Mouse (Mus musculus) heart, embryonic 10.5 days (tissue): Measurements from ENCODE around the gene Olfr1019. TPM values are rescaled to one million over a fixed set of nuclear protein-coding genes. Genes with fewer than 3 reads are reported as not detected.

Source experiments
- DNase-seq: peaks from one replicate; pipeline ENCODE4 v3.0.0-alpha.2; 2017; ENCODE audit warnings: low spot score
- H3K27ac ChIP-seq: fragments of 300-500 bp; sonication (generic); 2 replicates; pipeline ENCODE4 v1.5.1; 2016; ENCODE audit warnings: mild to moderate bottlenecking
- H3K27me3 ChIP-seq: fragments of 300-500 bp; sonication (generic); 2 replicates; pipeline ENCODE4 v1.6.1; 2016; ENCODE audit warnings: mild to moderate bottlenecking; ENCODE audit not compliant: poor library complexity, insufficient read depth, severe bottlenecking
- H3K36me3 ChIP-seq: fragments of 300-500 bp; sonication (generic); 2 replicates; pipeline ENCODE4 v1.6.1; 2016; ENCODE audit warnings: mild to moderate bottlenecking, moderate library complexity
- H3K4me1 ChIP-seq: fragments of 300-500 bp; sonication (generic); 2 replicates; pipeline ENCODE4 v1.6.1; 2016; ENCODE audit warnings: mild to moderate bottlenecking
- H3K4me3 ChIP-seq: fragments of 300-500 bp; sonication (generic); 2 replicates; pipeline ENCODE4 v1.5.1; 2016; ENCODE audit warnings: mild to moderate bottlenecking, moderate library complexity
- H3K9me3 ChIP-seq: fragments of 300-500 bp; sonication (generic); 2 replicates; pipeline ENCODE4 v1.6.1; 2016; ENCODE audit warnings: mild to moderate bottlenecking, moderate library complexity
- WGBS: fragments of 180-500 bp; shearing (Covaris S2); methylation state at CpG from one replicate; pipeline ENCODE4 v1.1.7; 2016; 5-methylcytosine and 5-hydroxymethylcytosine counted together
- polyA plus RNA-seq: library from polyadenylated mRNA; unstranded; fragments of >200 nt; fragmentation: Nextera tagmentation; extraction: Ambion mirVana; gene quantifications from 2 replicates; pipeline ENCODE4 v1.2.1, GENCODE M21; 2016

Olfr1019 gene
- polyA plus RNA-seq = not detected in 2 replicates

- H3K36me3 ChIP-seq = no peaks in the 10 kb centered on the region
- no peaks in the 10 kb centered on the region for H3K9me3 ChIP-seq
- no peak within 1 kb of the TSS for H3K4me3 ChIP-seq
- H3K4me1 ChIP-seq = no peaks in the 10 kb centered on the region
- no peak within 1 kb of the TSS for H3K27ac ChIP-seq
- no peaks in the 10 kb centered on the region for H3K27me3 ChIP-seq
- no peak for DNase-seq
Observed at GRCm38 (mm10) chr2:85845383-85845782, at the start of gene Olfr1019. Olfr1019 (minus strand) TSS chr2:85845483.

- no peak for DNase-seq
- 74% methylated on average over 2 of the region's 2 CpGs for WGBS
- H3K4me1 ChIP-seq = no peaks in the 10 kb centered on the region
- no peak within 1 kb of the TSS for H3K4me3 ChIP-seq
- no peaks in the 10 kb centered on the region for H3K36me3 ChIP-seq
- no peaks in the 10 kb centered on the region for H3K9me3 ChIP-seq
- no peak within 1 kb of the TSS for H3K27ac ChIP-seq
- no peaks in the 10 kb centered on the region for H3K27me3 ChIP-seq
Observed at GRCm38 (mm10) chr2:85885340-85885739, 40.1 kb upstream of the Olfr1019 start, which contains the start of gene Olfr1023. Olfr1023 (plus strand) TSS chr2:85885640.

GRCm38 (mm10) chr2:85868294-85868693, 23.0 kb upstream of the Olfr1019 start, which contains the start of gene Olfr1022:
Olfr1022 (plus strand) TSS chr2:85868594.
- no peak within 1 kb of the TSS for H3K4me3 ChIP-seq
- no peaks in the 10 kb centered on the region for H3K27me3 ChIP-seq
- H3K36me3 ChIP-seq = no peaks in the 10 kb centered on the region
- H3K27ac ChIP-seq = no peak within 1 kb of the TSS
- H3K9me3 ChIP-seq = no peaks in the 10 kb centered on the region
- H3K4me1 ChIP-seq = no peaks in the 10 kb centered on the region
- DNase-seq = no peak
- WGBS = 46% methylated on average over 2 of the region's 2 CpGs

GRCm38 (mm10) chr2:85846730-85847129, 1.4 kb upstream of the Olfr1019 start, which contains the start of gene Olfr1020:
Olfr1020 (plus strand) TSS chr2:85847030.
- Histone ChIP-seq H3K4me3 (no peak within 1 kb of the TSS), H3K27ac (no peak within 1 kb of the TSS), H3K9me3 (no peaks in the 10 kb centered on the region), H3K36me3 (no peaks in the 10 kb centered on the region), H3K4me1 (no peaks in the 10 kb centered on the region), H3K27me3 (no peaks in the 10 kb centered on the region)
- WGBS = 74% methylated on average over 1 of the region's 1 CpGs
- no peak for DNase-seq

- H3K27me3 ChIP-seq = no peaks in the 10 kb centered on the region
- no peaks in the 10 kb centered on the region for H3K9me3 ChIP-seq
- H3K27ac ChIP-seq = no peak within 1 kb of the TSS
- H3K4me3 ChIP-seq = no peak within 1 kb of the TSS
- DNase-seq = no peak
- no peaks in the 10 kb centered on the region for H3K36me3 ChIP-seq
- H3K4me1 ChIP-seq = no peaks in the 10 kb centered on the region
Observed at GRCm38 (mm10) chr2:85818179-85818578, 27.1 kb downstream of the Olfr1019 start, which contains the start of gene Olfr1018. Olfr1018 (plus strand) TSS chr2:85818479.

- H3K27me3 ChIP-seq = no peaks in the 10 kb centered on the region
- no peaks in the 10 kb centered on the region for H3K9me3 ChIP-seq
- H3K36me3 ChIP-seq = no peaks in the 10 kb centered on the region
- no peaks in the 10 kb centered on the region for H3K4me1 ChIP-seq
- no peak overlapping the region for H3K27ac ChIP-seq
- WGBS = 68% methylated on average over 4 of the region's 4 CpGs
- H3K4me3 ChIP-seq = no peak overlapping the region
- no peak for DNase-seq
Observed at GRCm38 (mm10) chr2:85804501-85804900, 40.8 kb downstream of the Olfr1019 start.

- Histone ChIP-seq H3K27me3 (no peaks in the 10 kb centered on the region), H3K36me3 (no peaks in the 10 kb centered on the region), H3K9me3 (no peaks in the 10 kb centered on the region), H3K4me1 (no peaks in the 10 kb centered on the region), H3K4me3 (no peak within 1 kb of the TSS), H3K27ac (no peak within 1 kb of the TSS)
- 84% methylated on average over 2 of the region's 2 CpGs for WGBS
- DNase-seq = no peak
Observed at GRCm38 (mm10) chr2:85802444-85802843, 42.8 kb downstream of the Olfr1019 start, which contains the start of gene Olfr1016. Olfr1016 (minus strand) TSS chr2:85802544.

GRCm38 (mm10) chr2:85792331-85792730, 53.0 kb downstream of the Olfr1019 start:
- Histone ChIP-seq H3K27ac (no peak overlapping the region), H3K4me3 (no peak overlapping the region), H3K36me3 (no peaks in the 10 kb centered on the region), H3K9me3 (no peaks in the 10 kb centered on the region), H3K27me3 (no peaks in the 10 kb centered on the region), H3K4me1 (no peaks in the 10 kb centered on the region)
- 49% methylated on average over 2 of the region's 2 CpGs for WGBS
- no peak for DNase-seq

Other genes with a start within 250 kb of the Olfr1019 start
- gene Olfr1000, start 233.6 kb downstream of the Olfr1019 start, polyA plus RNA-seq = not detected in 2 replicates
- not detected in 2 replicates for gene Olfr1002, start 194.8 kb downstream of the Olfr1019 start, polyA plus RNA-seq
- not detected in 2 replicates for gene Olfr154, start 181.0 kb downstream of the Olfr1019 start, polyA plus RNA-seq
- gene Olfr1006, start 166.7 kb downstream of the Olfr1019 start, polyA plus RNA-seq = not detected in 2 replicates
- gene Olfr1008, start 156.1 kb downstream of the Olfr1019 start, polyA plus RNA-seq = not detected in 2 replicates
- not detected in 2 replicates for gene Olfr1009, start 130.1 kb downstream of the Olfr1019 start, polyA plus RNA-seq
- not detected in 2 replicates for gene Olfr1012, start 82.7 kb downstream of the Olfr1019 start, polyA plus RNA-seq
- gene Olfr1013, start 78.4 kb downstream of the Olfr1019 start, polyA plus RNA-seq = not detected in 2 replicates
- not detected in 2 replicates for gene Olfr1014, start 72.8 kb downstream of the Olfr1019 start, polyA plus RNA-seq
- not detected in 2 replicates for gene Olfr1015, start 63.5 kb downstream of the Olfr1019 start, polyA plus RNA-seq
- not detected in 2 replicates for gene Olfr1016, start 42.9 kb downstream of the Olfr1019 start, polyA plus RNA-seq
- gene Olfr1018, start 27.0 kb downstream of the Olfr1019 start, polyA plus RNA-seq = not detected in 2 replicates
- gene Olfr1020, start 1.5 kb upstream of the Olfr1019 start, polyA plus RNA-seq = not detected in 2 replicates
- not detected in 2 replicates for gene Olfr1022, start 23.1 kb upstream of the Olfr1019 start, polyA plus RNA-seq
- not detected in 2 replicates for gene Olfr1023, start 40.2 kb upstream of the Olfr1019 start, polyA plus RNA-seq
- not detected in 2 replicates for gene Olfr1024, start 59.6 kb upstream of the Olfr1019 start, polyA plus RNA-seq
- gene Olfr1025-ps1, start 69.7 kb upstream of the Olfr1019 start, polyA plus RNA-seq = not detected in 2 replicates
- gene Olfr1026, start 76.1 kb upstream of the Olfr1019 start, polyA plus RNA-seq = not detected in 2 replicates
- gene Olfr1028, start 105.0 kb upstream of the Olfr1019 start, polyA plus RNA-seq = not detected in 2 replicates
- gene Olfr1029, start 128.4 kb upstream of the Olfr1019 start, polyA plus RNA-seq = not detected in 2 replicates
- not detected in 2 replicates for gene Olfr1030, start 133.8 kb upstream of the Olfr1019 start, polyA plus RNA-seq
- not detected in 2 replicates for gene Olfr1031, start 144.8 kb upstream of the Olfr1019 start, polyA plus RNA-seq
- gene Olfr1032, start 160.1 kb upstream of the Olfr1019 start, polyA plus RNA-seq = not detected in 2 replicates
- gene Olfr1033, start 175.2 kb upstream of the Olfr1019 start, polyA plus RNA-seq = 0.21 TPM in 1 of 2 replicates, not detected in the other
- gene Olfr1034, start 200.4 kb upstream of the Olfr1019 start, polyA plus RNA-seq = not detected in 2 replicates
- gene Olfr1036, start 228.5 kb upstream of the Olfr1019 start, polyA plus RNA-seq = not detected in 2 replicates
- not detected in 2 replicates for gene Olfr1037, start 241.9 kb upstream of the Olfr1019 start, polyA plus RNA-seq